Mouse (Mus musculus) kidney, embryonic 16.5 days (tissue): ENCODE measurements around the gene Smpd2. TPM values are rescaled to one million over a fixed set of nuclear protein-coding genes. Genes with fewer than 3 reads are reported as not detected.

Experiments used
- ATAC-seq: fragments of 200-750 bp; cut with Nextera tagmentation; 2 replicates; pipeline ENCODE4 v1.8.0; 2017; ENCODE audit warnings: moderate TSS enrichment; ENCODE audit not compliant: low FRiP score, low TSS enrichment
- H3K27ac ChIP-seq: fragments of 300-500 bp; sonication (generic); 2 replicates; pipeline ENCODE4 v1.5.1; 2014; ENCODE audit warnings: low read length
- H3K27me3 ChIP-seq: fragments of 300-500 bp; sonication (generic); 2 replicates; pipeline ENCODE4 v1.6.1; 2014; ENCODE audit warnings: low read length, control low read depth, mixed read lengths; ENCODE audit not compliant: insufficient read depth
- H3K36me3 ChIP-seq: fragments of 300-500 bp; sonication (generic); 2 replicates; pipeline ENCODE4 v1.6.1; 2014; ENCODE audit warnings: low read length, control low read depth, mixed read lengths; ENCODE audit not compliant: insufficient read depth
- H3K4me1 ChIP-seq: fragments of 300-500 bp; sonication (generic); 2 replicates; pipeline ENCODE4 v1.6.1; 2014; ENCODE audit warnings: low read length, control low read depth, mixed read lengths; ENCODE audit not compliant: insufficient read depth
- H3K4me2 ChIP-seq: fragments of 300-500 bp; sonication (generic); replicated peaks from 2 replicates; pipeline ENCODE4 v1.6.1; 2014; ENCODE audit warnings: low read depth, low read length
- H3K4me3 ChIP-seq: fragments of 300-500 bp; sonication (generic); 2 replicates; pipeline ENCODE4 v1.5.1; 2014; ENCODE audit warnings: mild to moderate bottlenecking, low read length
- H3K9ac ChIP-seq: fragments of 300-500 bp; sonication (generic); replicated peaks from 2 replicates; pipeline ENCODE4 v1.6.1; 2014; ENCODE audit warnings: low read length
- H3K9me3 ChIP-seq: fragments of 300-500 bp; sonication (generic); 2 replicates; pipeline ENCODE4 v1.6.1; 2016; ENCODE audit warnings: low read length, control low read depth
- WGBS: fragments of 180-500 bp; shearing (Covaris S2); extraction: QIAGEN DNeasy Blood & Tissue Kit; methylation state at CpG from one replicate; pipeline ENCODE4 v1.1.7; 2014; 5-methylcytosine and 5-hydroxymethylcytosine counted together
- polyA plus RNA-seq: library from polyadenylated mRNA; unstranded; fragments of >200 nt; fragmentation: Nextera tagmentation; extraction: Ambion mirVana; gene quantifications from 2 replicates; pipeline ENCODE4 v1.2.1, GENCODE M21; 2015

Gene Smpd2
- polyA plus RNA-seq, 1 experiment from 2014 or later: 91.2 TPM

DNA sequence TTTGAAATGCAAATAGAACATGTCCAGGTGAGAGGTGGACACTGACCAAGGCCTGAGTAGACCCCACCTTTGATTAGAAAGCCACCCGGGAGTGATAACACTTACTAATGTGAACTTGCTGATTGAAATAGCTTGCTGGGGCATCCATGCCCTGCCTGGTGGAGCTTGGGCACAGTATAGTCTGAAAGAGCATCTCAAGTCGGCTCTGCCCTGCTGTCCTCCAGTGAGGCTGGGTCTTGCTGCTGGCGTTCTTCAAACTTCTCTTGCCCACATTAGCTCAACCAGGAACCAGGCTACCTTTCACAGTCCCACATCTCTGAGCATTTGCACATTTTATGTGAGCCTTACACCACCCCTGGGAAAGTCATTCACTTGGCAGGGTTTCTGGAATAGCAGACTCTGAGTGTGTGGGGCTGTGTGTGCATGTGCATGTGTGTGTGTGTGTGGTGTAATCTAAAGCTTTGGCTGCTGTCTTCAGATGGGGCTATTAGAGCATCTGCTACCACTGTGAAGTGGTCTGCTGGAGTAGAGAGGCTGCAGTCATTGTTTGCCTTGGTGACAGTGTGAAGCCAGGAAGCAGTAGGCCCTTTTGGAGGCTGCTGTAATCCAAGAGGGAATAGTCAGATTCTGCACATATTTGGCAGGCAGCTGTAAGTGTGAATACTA, 29.0 kb downstream of the Smpd2 start:
- no peak overlapping the region for H3K4me3 ChIP-seq
- H3K27ac ChIP-seq: no peak overlapping the region
- H3K9ac ChIP-seq: no peak overlapping the region
- no peaks in the 10 kb centered on the region for H3K27me3 ChIP-seq
- H3K4me1 ChIP-seq: no peaks in the 10 kb centered on the region
- ATAC-seq: no peak
- H3K36me3 ChIP-seq: peaks cover 30% of the 10 kb centered on the region
- WGBS: 84% methylated on average over 3 of the region's 3 CpGs
- H3K9me3 ChIP-seq: no peaks in the 10 kb centered on the region
- H3K4me2 ChIP-seq: no peak overlapping the region

DNA sequence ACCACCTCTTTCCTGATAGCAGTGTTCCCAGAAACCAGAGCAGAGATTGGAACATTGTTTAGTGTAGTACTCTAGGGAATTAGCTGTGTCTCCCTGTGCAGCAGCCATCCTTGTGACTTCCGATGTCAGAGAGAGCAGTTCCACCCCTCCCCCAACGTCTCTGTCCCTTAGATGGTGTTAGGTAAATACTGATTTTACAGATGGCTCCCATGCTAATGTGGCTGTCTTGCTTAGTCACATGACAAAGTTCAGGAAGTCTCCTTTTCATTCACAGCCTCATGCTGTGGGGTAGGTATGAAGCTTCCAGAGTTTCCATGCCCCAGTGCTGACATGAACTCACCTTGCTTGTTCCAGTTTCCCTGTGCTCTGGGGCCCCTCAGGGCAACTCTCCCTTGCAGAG, 29.7 kb downstream of the Smpd2 start:
- H3K4me2 ChIP-seq: no peak overlapping the region
- no peak overlapping the region for H3K9ac ChIP-seq
- no peak overlapping the region for H3K4me3 ChIP-seq
- H3K4me1 ChIP-seq: no peaks in the 10 kb centered on the region
- no peak overlapping the region for H3K27ac ChIP-seq
- H3K36me3 ChIP-seq: peaks cover 32% of the 10 kb centered on the region
- no peaks in the 10 kb centered on the region for H3K27me3 ChIP-seq
- no peak for ATAC-seq
- 15% methylated on average over 2 of the region's 2 CpGs for WGBS
- H3K9me3 ChIP-seq: no peaks in the 10 kb centered on the region

DNA sequence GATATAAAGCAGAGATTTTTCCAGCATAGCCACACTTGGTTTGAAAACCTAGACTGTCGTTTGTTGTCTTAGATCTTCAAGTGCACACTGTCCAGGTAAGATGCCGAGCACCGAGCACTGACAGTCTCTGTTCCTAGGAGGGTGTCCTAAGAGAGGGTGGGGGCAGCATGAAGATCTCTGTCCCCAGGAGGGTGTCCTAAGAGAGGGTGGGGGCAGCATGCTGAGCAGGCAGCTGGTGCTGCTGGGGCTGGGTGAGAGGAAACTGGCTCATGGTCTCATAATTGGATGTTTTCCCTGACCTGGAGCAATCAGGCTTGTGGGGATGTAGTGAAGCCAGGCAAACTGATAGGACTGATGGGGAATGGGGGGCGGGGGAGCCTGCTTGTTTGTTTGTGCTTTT, 30.2 kb downstream of the Smpd2 start:
- Histone ChIP-seq H3K9ac (no peak overlapping the region), H3K27me3 (no peaks in the 10 kb centered on the region), H3K4me3 (no peak overlapping the region), H3K4me1 (no peaks in the 10 kb centered on the region), H3K9me3 (no peaks in the 10 kb centered on the region), H3K27ac (no peak overlapping the region), H3K36me3 (peaks cover 37% of the 10 kb centered on the region), H3K4me2 (no peak overlapping the region)
- ATAC-seq: no peak
- WGBS: 81% methylated on average over 4 of the region's 4 CpGs

DNA sequence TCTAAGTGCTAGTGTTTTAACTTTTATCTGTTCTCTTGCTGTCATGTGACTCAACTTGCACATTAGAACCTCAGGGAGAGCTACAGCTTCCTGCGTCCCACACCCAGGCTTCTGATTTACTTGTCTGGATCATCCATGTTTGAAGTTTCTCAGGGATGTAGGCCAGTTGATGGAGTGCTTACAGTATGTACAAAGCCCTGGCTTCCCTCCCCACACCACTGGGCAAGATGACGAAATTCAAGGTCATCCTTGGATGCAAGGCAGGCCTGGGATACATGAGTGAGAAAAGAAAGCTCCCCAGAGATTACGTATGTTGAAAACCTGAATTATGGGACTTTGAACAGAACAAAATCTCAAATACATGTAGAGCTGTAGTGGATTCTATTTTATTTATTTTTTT, 37.4 kb downstream of the Smpd2 start:
- peaks cover 30% of the 10 kb centered on the region for H3K36me3 ChIP-seq
- no peak overlapping the region for H3K4me2 ChIP-seq
- H3K4me3 ChIP-seq: no peak overlapping the region
- no peak overlapping the region for H3K9ac ChIP-seq
- no peaks in the 10 kb centered on the region for H3K27me3 ChIP-seq
- WGBS: 91% methylated on average over 3 of the region's 3 CpGs
- H3K27ac ChIP-seq: no peak overlapping the region
- peaks cover 21% of the 10 kb centered on the region for H3K4me1 ChIP-seq
- H3K9me3 ChIP-seq: no peaks in the 10 kb centered on the region
- no peak for ATAC-seq

DNA sequence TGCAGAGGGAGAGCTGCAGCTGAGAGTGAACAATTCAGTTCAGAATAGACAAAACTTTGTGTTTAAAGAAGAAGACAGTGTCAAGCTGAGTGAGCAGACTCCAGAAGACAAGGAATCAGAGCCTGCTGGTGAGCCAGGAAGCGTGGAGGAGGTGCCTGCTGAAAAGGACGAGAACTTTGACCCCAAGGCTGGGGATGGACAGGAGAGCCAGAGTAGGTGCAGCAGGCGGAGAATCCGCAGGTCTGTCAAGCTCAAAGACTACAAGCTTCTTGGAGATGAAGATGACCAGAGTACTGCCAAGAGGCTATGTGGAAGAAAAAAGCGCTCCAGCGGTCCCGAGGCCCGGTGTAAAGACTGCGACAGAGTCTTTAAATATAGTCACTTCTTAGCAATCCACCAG, 38.5 kb downstream of the Smpd2 start:
- no peak overlapping the region for H3K4me3 ChIP-seq
- H3K4me2 ChIP-seq: no peak overlapping the region
- H3K4me1 ChIP-seq: peaks cover 21% of the 10 kb centered on the region
- WGBS: 84% methylated on average over 9 of the region's 9 CpGs
- H3K9ac ChIP-seq: no peak overlapping the region
- peaks cover 29% of the 10 kb centered on the region for H3K36me3 ChIP-seq
- H3K27ac ChIP-seq: no peak overlapping the region
- no peaks in the 10 kb centered on the region for H3K9me3 ChIP-seq
- no peak for ATAC-seq
- no peaks in the 10 kb centered on the region for H3K27me3 ChIP-seq

DNA sequence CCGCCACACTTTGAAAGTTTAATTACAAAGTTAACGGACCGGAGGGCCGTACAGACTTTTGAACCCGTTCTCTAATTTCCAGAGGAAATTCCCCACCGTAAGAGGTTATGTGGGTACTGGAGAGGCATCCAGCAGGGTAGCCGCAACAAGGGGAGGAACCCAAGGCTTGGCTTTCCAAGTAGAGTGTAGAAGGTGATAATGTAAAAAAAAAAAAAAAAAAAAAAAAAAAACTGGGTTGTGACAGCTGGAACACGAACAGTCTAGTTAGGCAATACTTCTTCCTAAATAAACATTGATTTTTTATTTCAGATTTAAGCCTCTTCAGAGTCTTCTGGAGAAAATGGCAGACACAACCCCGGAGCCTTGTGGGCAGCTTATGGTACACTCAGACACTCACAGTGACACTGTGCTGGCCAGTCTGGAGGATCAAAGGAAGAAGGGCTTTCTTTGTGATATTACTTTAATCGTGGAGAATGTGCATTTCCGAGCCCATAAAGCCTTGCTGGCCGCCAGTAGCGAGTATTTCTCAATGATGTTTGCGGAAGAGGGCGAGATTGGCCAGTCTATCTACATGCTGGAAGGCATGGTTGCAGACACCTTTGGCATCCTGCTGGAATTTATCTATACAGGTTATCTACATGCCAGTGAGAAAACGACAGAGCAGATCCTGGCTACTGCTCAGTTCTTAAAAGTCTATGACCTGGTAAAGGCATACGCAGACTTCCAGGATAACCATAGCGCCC, 39.2 kb downstream of the Smpd2 start:
- Histone ChIP-seq H3K4me2 (peak overlapping the region; percentile 60), H3K9ac (peak overlapping the region; percentile 92), H3K9me3 (no peaks in the 10 kb centered on the region), H3K27ac (peak overlapping the region; percentile 68; the same call in 1 of the 2 replicates), H3K4me1 (peaks cover 21% of the 10 kb centered on the region), H3K27me3 (no peaks in the 10 kb centered on the region), H3K36me3 (peaks cover 22% of the 10 kb centered on the region), H3K4me3 (peak overlapping the region; percentile 98)
- 50% methylated on average over 18 of the region's 18 CpGs for WGBS
- ATAC-seq: 0 out of 2 replicates have a peak, but pooled peaks have one; percentile 5

GRCm38 (mm10) chr10:41450137-41450670, 40.0 kb downstream of the Smpd2 start, which contains the start of gene Zbtb24:
Gene Zbtb24, plus strand, starts transcription at chr10:41450383.
- Histone ChIP-seq H3K36me3 (peaks cover 15% of the 10 kb centered on the region), H3K27me3 (no peaks in the 10 kb centered on the region), H3K9me3 (no peaks in the 10 kb centered on the region), H3K27ac (peak within 1 kb of the TSS; percentile 70), H3K9ac (peak within 1 kb of the TSS; percentile 92), H3K4me3 (peak within 1 kb of the TSS; percentile 98), H3K4me1 (peaks cover 21% of the 10 kb centered on the region), H3K4me2 (peak within 1 kb of the TSS; percentile 60)
- peak; percentile 96 for ATAC-seq
- under 1% methylated on average over 49 of the region's 49 CpGs for WGBS

- Histone ChIP-seq H3K36me3 (peaks cover 11% of the 10 kb centered on the region), H3K9me3 (no peaks in the 10 kb centered on the region), H3K4me3 (peak overlapping the region; percentile 98), H3K4me2 (peak overlapping the region; percentile 60), H3K4me1 (peaks cover 21% of the 10 kb centered on the region), H3K27ac (peak overlapping the region; percentile 70), H3K9ac (peak overlapping the region; percentile 92), H3K27me3 (no peaks in the 10 kb centered on the region)
- 10% methylated on average over 14 of the region's 14 CpGs for WGBS
- ATAC-seq: peak; percentile 79
Observed at GRCm38 (mm10) chr10:41449684-41450083, 40.5 kb downstream of the Smpd2 start.

- ATAC-seq: no peak
- Histone ChIP-seq H3K4me3 (no peak overlapping the region), H3K9ac (no peak overlapping the region), H3K4me2 (no peak overlapping the region), H3K9me3 (no peaks in the 10 kb centered on the region), H3K4me1 (peaks cover 15% of the 10 kb centered on the region), H3K27ac (no peak overlapping the region), H3K36me3 (peaks cover 11% of the 10 kb centered on the region), H3K27me3 (no peaks in the 10 kb centered on the region)
- WGBS: 82% methylated on average over 1 of the region's 1 CpGs
Observed at GRCm38 (mm10) chr10:41448216-41448615, 42.0 kb downstream of the Smpd2 start.
